Mouse (Mus musculus): ENCODE data around the gene Vav3. TPM values are rescaled to one million over a fixed set of nuclear protein-coding genes. Genes with fewer than 3 reads are reported as not detected.

Vav3 gene
- polyA plus RNA-seq, 1 experiment from 2014 or later = 19.9 TPM

GRCm38 (mm10) chr3:109323447-109324300 is 16.8 kb upstream of the Vav3 start:
- H3K9ac ChIP-seq = no peak overlapping the region
- no peaks in the 10 kb centered on the region for H3K9me3 ChIP-seq
- no peak overlapping the region for H3K4me3 ChIP-seq
- H3K4me1 ChIP-seq (replicated peaks) = no peaks in the 10 kb centered on the region
- H3K27me3 ChIP-seq = no peaks in the 10 kb centered on the region
- H3K4me2 ChIP-seq = no peak overlapping the region
- H3K36me3 ChIP-seq = no peaks in the 10 kb centered on the region
- WGBS = 65% methylated on average over 7 of the region's 7 CpGs
- H3K27ac ChIP-seq (replicated peaks) = no peak overlapping the region
- ATAC-seq (ENCODE audit: low read depth) = no peak

GRCm38 (mm10) chr3:109327128-109327527 is 13.3 kb upstream of the Vav3 start:
- ATAC-seq (ENCODE audit: low read depth) = no peak
- 59% methylated on average over 3 of the region's 3 CpGs for WGBS
- H3K4me2 ChIP-seq = no peak overlapping the region

GRCm38 (mm10) chr3:109332755-109333154 is 7.7 kb upstream of the Vav3 start:
- Histone ChIP-seq H3K9me3 (no peaks in the 10 kb centered on the region), H3K36me3 (no peaks in the 10 kb centered on the region), H3K27me3 (no peaks in the 10 kb centered on the region), H3K4me2 (no peak overlapping the region), H3K4me1 (replicated peaks) (no peaks in the 10 kb centered on the region), H3K4me3 (no peak overlapping the region), H3K9ac (no peak overlapping the region), H3K27ac (replicated peaks) (no peak overlapping the region)
- no peak for ATAC-seq (ENCODE audit: low read depth)
- 59% methylated on average over 5 of the region's 5 CpGs for WGBS

More at GRCm38 (mm10) chr3:109327128-109327527, 13.3 kb upstream of the Vav3 start:
- Histone ChIP-seq H3K9me3 (no peaks in the 10 kb centered on the region), H3K36me3 (no peaks in the 10 kb centered on the region), H3K4me3 (no peak overlapping the region), H3K27me3 (no peaks in the 10 kb centered on the region), H3K4me1 (replicated peaks) (no peaks in the 10 kb centered on the region), H3K27ac (replicated peaks) (no peak overlapping the region), H3K9ac (no peak overlapping the region)

- no peaks in the 10 kb centered on the region for H3K27me3 ChIP-seq
- H3K9ac ChIP-seq = no peak overlapping the region
- no peaks in the 10 kb centered on the region for H3K36me3 ChIP-seq
- no peaks in the 10 kb centered on the region for H3K9me3 ChIP-seq
- no peak for ATAC-seq (ENCODE audit: low read depth)
- no peak overlapping the region for H3K4me2 ChIP-seq
- 93% methylated on average over 1 of the region's 1 CpGs for WGBS
- no peak overlapping the region for H3K27ac ChIP-seq (replicated peaks)
- no peaks in the 10 kb centered on the region; the same call in 1 of the 2 replicates for H3K4me1 ChIP-seq (replicated peaks)
- no peak overlapping the region for H3K4me3 ChIP-seq
These were observed 5.0 kb upstream of the Vav3 start for GRCm38 (mm10) chr3:109335470-109335869.

- Histone ChIP-seq H3K36me3 (no peaks in the 10 kb centered on the region), H3K27ac (replicated peaks) (0 out of 2 replicates have a peak overlapping the region, but pooled peaks have one; percentile 93), H3K27me3 (no peaks in the 10 kb centered on the region), H3K4me2 (peak overlapping the region; percentile 77), H3K4me3 (peak overlapping the region; percentile 62; the same call in 1 of the 2 replicates), H3K9me3 (no peaks in the 10 kb centered on the region), H3K9ac (no peak overlapping the region), H3K4me1 (replicated peaks) (peaks cover 22% of the 10 kb centered on the region)
- 61% methylated on average over 9 of the region's 9 CpGs for WGBS
- ATAC-seq (ENCODE audit: low read depth) = no peak
These were observed 1.2 kb upstream of the Vav3 start for GRCm38 (mm10) chr3:109339290-109339689.

- H3K4me3 ChIP-seq = peak overlapping the region; percentile 62
- peak; percentile 24; the same call in 1 of the 2 replicates for ATAC-seq (ENCODE audit: low read depth)
- H3K36me3 ChIP-seq = no peaks in the 10 kb centered on the region
- H3K27ac ChIP-seq (replicated peaks) = peak overlapping the region; percentile 93
- H3K9ac ChIP-seq = peak overlapping the region; percentile 77
- 2% methylated on average over 9 of the region's 9 CpGs for WGBS
- H3K9me3 ChIP-seq = no peaks in the 10 kb centered on the region
- H3K4me2 ChIP-seq = peak overlapping the region; percentile 77
- peaks cover 22% of the 10 kb centered on the region for H3K4me1 ChIP-seq (replicated peaks)
- H3K27me3 ChIP-seq = no peaks in the 10 kb centered on the region
These were observed 546 bp upstream of the Vav3 start for GRCm38 (mm10) chr3:109339941-109340273.

- ATAC-seq (ENCODE audit: low read depth) = peak; percentile 75; the same call in 1 of the 2 replicates
These were observed 623 bp downstream of the Vav3 start for GRCm38 (mm10) chr3:109341071-109341480.

GRCm38 (mm10) chr3:109341631-109342030 is 1.2 kb downstream of the Vav3 start:
- H3K4me1 ChIP-seq (replicated peaks) = peaks cover 22% of the 10 kb centered on the region
- H3K9me3 ChIP-seq = no peaks in the 10 kb centered on the region
- no peaks in the 10 kb centered on the region for H3K36me3 ChIP-seq
- peak overlapping the region; percentile 93; the same call in 1 of the 2 replicates for H3K27ac ChIP-seq (replicated peaks)
- no peaks in the 10 kb centered on the region for H3K27me3 ChIP-seq
- peak overlapping the region; percentile 62 for H3K4me3 ChIP-seq
- ATAC-seq (ENCODE audit: low read depth) = no peak; the same call in 1 of the 2 replicates
- WGBS = 6% methylated on average over 8 of the region's 8 CpGs
- H3K4me2 ChIP-seq = peak overlapping the region; percentile 77
- peak overlapping the region; percentile 77 for H3K9ac ChIP-seq

More at GRCm38 (mm10) chr3:109341071-109341480, 623 bp downstream of the Vav3 start:
- WGBS = under 1% methylated on average over 18 of the region's 18 CpGs
- no peaks in the 10 kb centered on the region for H3K36me3 ChIP-seq
- peaks cover 22% of the 10 kb centered on the region for H3K4me1 ChIP-seq (replicated peaks)
- H3K4me3 ChIP-seq = peak overlapping the region; percentile 62
- no peaks in the 10 kb centered on the region for H3K9me3 ChIP-seq
- H3K27me3 ChIP-seq = no peaks in the 10 kb centered on the region
- H3K27ac ChIP-seq (replicated peaks) = peak overlapping the region; percentile 93
- peak overlapping the region; percentile 77 for H3K4me2 ChIP-seq
- peak overlapping the region; percentile 77 for H3K9ac ChIP-seq

GRCm38 (mm10) chr3:109351956-109352684 is 11.7 kb downstream of the Vav3 start:
- H3K27me3 ChIP-seq = no peaks in the 10 kb centered on the region
- no peak overlapping the region for H3K4me2 ChIP-seq
- H3K4me1 ChIP-seq (replicated peaks) = peaks cover 5% of the 10 kb centered on the region; the same call in 1 of the 2 replicates
- ATAC-seq (ENCODE audit: low read depth) = no peak
- H3K9ac ChIP-seq = no peak overlapping the region
- no peak overlapping the region for H3K4me3 ChIP-seq
- H3K27ac ChIP-seq (replicated peaks) = no peak overlapping the region
- no peaks in the 10 kb centered on the region for H3K9me3 ChIP-seq
- WGBS = 81% methylated on average over 4 of the region's 4 CpGs
- H3K36me3 ChIP-seq = no peaks in the 10 kb centered on the region; the same call in 1 of the 2 replicates

GRCm38 (mm10) chr3:109352690-109353089 is 12.2 kb downstream of the Vav3 start:
- no peak for ATAC-seq (ENCODE audit: low read depth)
- Histone ChIP-seq H3K9me3 (no peaks in the 10 kb centered on the region), H3K9ac (no peak overlapping the region), H3K4me3 (no peak overlapping the region), H3K27me3 (no peaks in the 10 kb centered on the region), H3K27ac (replicated peaks) (no peak overlapping the region), H3K4me2 (no peak overlapping the region), H3K36me3 (no peaks in the 10 kb centered on the region; the same call in 1 of the 2 replicates), H3K4me1 (replicated peaks) (peaks cover 5% of the 10 kb centered on the region; the same call in 1 of the 2 replicates)
- WGBS = 84% methylated on average over 6 of the region's 6 CpGs

GRCm38 (mm10) chr3:109353814-109354213 is 13.4 kb downstream of the Vav3 start:
- Histone ChIP-seq H3K9me3 (no peaks in the 10 kb centered on the region), H3K9ac (no peak overlapping the region), H3K4me3 (no peak overlapping the region), H3K4me2 (no peak overlapping the region), H3K27me3 (no peaks in the 10 kb centered on the region), H3K36me3 (no peaks in the 10 kb centered on the region; the same call in 1 of the 2 replicates), H3K4me1 (replicated peaks) (peaks cover 5% of the 10 kb centered on the region; the same call in 1 of the 2 replicates), H3K27ac (replicated peaks) (no peak overlapping the region)
- WGBS = 88% methylated on average over 5 of the region's 5 CpGs
- ATAC-seq (ENCODE audit: low read depth) = no peak

- H3K9me3 ChIP-seq = no peaks in the 10 kb centered on the region
- no peak for ATAC-seq (ENCODE audit: low read depth)
- no peaks in the 10 kb centered on the region for H3K27me3 ChIP-seq
- no peak overlapping the region for H3K4me2 ChIP-seq
- no peak overlapping the region for H3K9ac ChIP-seq
- H3K27ac ChIP-seq (replicated peaks) = no peak overlapping the region
- peaks cover 6% of the 10 kb centered on the region for H3K4me1 ChIP-seq (replicated peaks)
- WGBS = 71% methylated on average over 5 of the region's 5 CpGs
- no peak overlapping the region for H3K4me3 ChIP-seq
- H3K36me3 ChIP-seq = no peaks in the 10 kb centered on the region
These were observed 14.7 kb downstream of the Vav3 start for GRCm38 (mm10) chr3:109355158-109355557.
